Mouse (Mus musculus): Measurements from ENCODE around the gene Tmem221.

DNA sequence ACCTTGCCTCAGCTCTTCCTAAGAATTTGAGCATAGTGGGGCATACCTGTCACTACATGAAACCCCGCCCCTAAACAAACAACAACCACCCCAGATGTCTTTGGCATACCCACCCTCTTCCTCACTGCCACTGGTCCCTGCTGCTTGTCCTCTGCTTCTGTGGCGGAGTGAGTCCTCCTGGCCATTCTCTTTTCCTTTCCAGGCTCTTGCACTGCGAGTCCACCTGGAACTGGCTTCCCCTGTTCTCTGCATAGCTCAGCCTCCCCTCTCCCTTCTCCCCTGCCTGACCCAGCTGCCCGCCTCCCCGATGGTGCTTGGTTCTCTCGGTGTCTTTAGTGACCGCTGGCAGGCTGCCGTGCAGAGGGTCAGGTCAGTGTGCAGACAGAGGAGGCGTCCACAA lies 14.9 kb downstream of the Tmem221 start:
- TF ChIP-seq CTCF (IDR thresholded peaks at IDR 0.05; ENCODE audit: low read depth, low read length), result no peak
- no peak for TF ChIP-seq EP300 (IDR thresholded peaks at IDR 0.05; ENCODE audit: insufficient read depth, low read depth, low read length)
- no peak for TF ChIP-seq POLR2A (IDR thresholded peaks at IDR 0.05; ENCODE audit: insufficient read depth, low read length)
